Comparison of ENCODE assay signal across 8 mouse cellular contexts in genomic region chr4:148139767-148140097, GRCm38 (mm10). TPM values are rescaled to one million over a fixed set of nuclear protein-coding genes. Genes with fewer than 3 reads are reported as not detected.
A peak's percentile ranks its signal among the peaks of the same experiment; 100 is the strongest.
DNase-seq lines count a peak whose midpoint lies in the region; ATAC-seq and TF ChIP-seq lines count a peak whose summit lies in the region.

No protein-coding gene starts in this region.

- peak overlapping the region; percentile 91 for H3K4me3 ChIP-seq in gastrocnemius, adult 2 months
- H3K4me3 ChIP-seq in E14TG2a.4 (replicated peaks; ENCODE audit: low read length): peak overlapping the region; percentile 95
- H3K4me3 ChIP-seq in macrophage (ENCODE audit: inconsistent target): peak overlapping the region; percentile 72

- intact Hi-C loops in gastrocnemius, adult 2 months (cut with DNase I): loop anchor here (1.0 to 2.0 kb wide), 2 partner anchors 19 to 25 kb away; no protein-coding TSS in a partner anchor
- intact Hi-C loops in gastrocnemius, postnatal 36 days (cut with DNase I): loop anchor here (2.0 kb wide), 2 partner anchors 13 to 27 kb away; partner anchors contain the start of gene Fbxo6

- H3K36me3 ChIP-seq in E14TG2a.4 (ENCODE audit: insufficient read depth, low read length): peaks cover 22% of the 10 kb centered on the region
- H3K36me3 ChIP-seq in macrophage (ENCODE audit: inconsistent target): peaks cover 2% of the 10 kb centered on the region; the same call in 1 of the 2 replicates

- H3K79me2 ChIP-seq in macrophage (ENCODE audit: inconsistent target): no peaks in the 10 kb centered on the region

- H3K27ac ChIP-seq in gastrocnemius, adult 2 months: peak overlapping the region; percentile 98
- H3K27ac ChIP-seq in macrophage: peak overlapping the region; percentile 73; the same call in 1 of the 2 replicates

- no peak for TF ChIP-seq CTCF in gastrocnemius, adult 2 months (IDR thresholded peaks at IDR 0.05)
- no peak for TF ChIP-seq CTCF in E14TG2a.4 (conservative IDR thresholded peaks at IDR 0.05; ENCODE audit: low read length)

- H3K27me3 ChIP-seq in E14TG2a.4 (ENCODE audit: insufficient read depth, low read length): peaks cover 26% of the 10 kb centered on the region

- H3K9me3 ChIP-seq in E14TG2a.4 (ENCODE audit: low read length): no peaks in the 10 kb centered on the region

- WGBS in macrophage (ENCODE audit: missing documents): 1% methylated on average over 12 of the region's 12 CpGs

- ATAC-seq in granulocyte monocyte progenitor cell, adult 5-6 weeks (replicated peaks; ENCODE audit: poor library complexity, severe bottlenecking): peak; percentile 32

- peaks cover 34% of the 10 kb centered on the region for H3K4me1 ChIP-seq in E14TG2a.4 (replicated peaks; ENCODE audit: low read depth, low read length)

- no peak for DNase-seq in gastrocnemius, adult 2 months
- DNase-seq in gastrocnemius, postnatal 36 days: no peak
- no peak for DNase-seq in cerebellum, adult 11-12 months
- DNase-seq in B cell, adult 2 months: no peak
- DNase-seq in layer of hippocampus, adult 8-10 months (ENCODE audit: low spot score in 2 of 2): no peak

RNA-seq across cellular contexts. Expression of gene Draxin, which starts 9.2 kb away (rescaled TPM):
- under 1 TPM in 1 of 2 experiments, not detected in 1; 0.03 TPM for total RNA-seq in gastrocnemius, adult 2 months (2021)
- under 1 TPM in 1 of 2 experiments, not detected in 1; 0.10 TPM for total RNA-seq in gastrocnemius, postnatal 36 days (2021)
- not detected in 2 replicates for total RNA-seq in granulocyte monocyte progenitor cell, adult 5-6 weeks (2014; fragmentation: Nextera tagmentation)
- 0.05 TPM in 1 of 2 replicates, not detected in the other for total RNA-seq in granulocyte monocyte progenitor cell, adult 5-6 weeks (2017)
- total RNA-seq in macrophage (2018; cell fraction: chromatin; rRNA removed): not detected
- under 1 TPM in 2 of 26 experiments, not detected in 24; 0.03 to 0.04 TPM for total RNA-seq in macrophage (2018; cell fraction: cytosol; rRNA removed)
- not detected for total RNA-seq in macrophage (2018; cell fraction: nucleus; rRNA removed)
- not detected in 3 replicates for polyA plus RNA-seq in macrophage (2018)
- total RNA-seq in layer of hippocampus, adult 8-10 months (2022): under 1 TPM; 0.23 to 0.37 (median 0.26) TPM

RNA-seq across cellular contexts. Expression of gene Mad2l2, which starts 9.5 kb away (rescaled TPM):
- 10 to 100 TPM; 10.3 to 18.0 TPM for total RNA-seq in gastrocnemius, adult 2 months (2021)
- 10 to 100 TPM; 10.9 to 12.6 TPM for total RNA-seq in gastrocnemius, postnatal 36 days (2021)
- 27.7 and 36.6 TPM in 2 replicates for total RNA-seq in granulocyte monocyte progenitor cell, adult 5-6 weeks (2014; fragmentation: Nextera tagmentation)
- total RNA-seq in granulocyte monocyte progenitor cell, adult 5-6 weeks (2017): 4.3 and 10.0 TPM in 2 replicates
- total RNA-seq in macrophage (2018; cell fraction: chromatin; rRNA removed): 10 to 100 TPM in 5 of 26 experiments, 1 to 10 TPM in 19, not detected in 2; 1.1 to 15.2 (median 5.4) TPM
- total RNA-seq in macrophage (2018; cell fraction: cytosol; rRNA removed): 10 to 100 TPM in 10 of 26 experiments, 1 to 10 TPM in 16; 6.5 to 13.0 (median 9.6) TPM
- 10 to 100 TPM in 4 of 26 experiments, 1 to 10 TPM in 22; 1.9 to 18.9 (median 5.7) TPM for total RNA-seq in macrophage (2018; cell fraction: nucleus; rRNA removed)
- polyA plus RNA-seq in macrophage (2018): 7.8 to 13.8 TPM (median 12.4 TPM) in 3 replicates
- 10 to 100 TPM; 12.5 to 17.7 (median 15.6) TPM for total RNA-seq in layer of hippocampus, adult 8-10 months (2022)

RNA-seq across cellular contexts. Expression of gene Fbxo6, which starts 12.2 kb away (rescaled TPM):
- total RNA-seq in gastrocnemius, adult 2 months (2021): 10 to 100 TPM; 36.8 to 46.4 TPM
- 10 to 100 TPM; 32.7 to 33.5 TPM for total RNA-seq in gastrocnemius, postnatal 36 days (2021)
- total RNA-seq in granulocyte monocyte progenitor cell, adult 5-6 weeks (2014; fragmentation: Nextera tagmentation): 19.1 and 33.4 TPM in 2 replicates
- 5.6 and 13.8 TPM in 2 replicates for total RNA-seq in granulocyte monocyte progenitor cell, adult 5-6 weeks (2017)
- 10 to 100 TPM in 19 of 26 experiments, 1 to 10 TPM in 7; 4.7 to 21.0 (median 12.7) TPM for total RNA-seq in macrophage (2018; cell fraction: chromatin; rRNA removed)
- total RNA-seq in macrophage (2018; cell fraction: cytosol; rRNA removed): 10 to 100 TPM; 37.5 to 60.3 (median 50.6) TPM
- 10 to 100 TPM; 14.4 to 32.4 (median 23.2) TPM for total RNA-seq in macrophage (2018; cell fraction: nucleus; rRNA removed)
- 31.9 to 51.1 TPM (median 41.3 TPM) in 3 replicates for polyA plus RNA-seq in macrophage (2018)
- total RNA-seq in layer of hippocampus, adult 8-10 months (2022): 10 to 100 TPM; 29.4 to 34.0 (median 31.1) TPM

RNA-seq across cellular contexts. Expression of gene Fbxo44, which starts 20.6 kb away (rescaled TPM):
- 1 to 10 TPM; 7.5 to 9.7 TPM for total RNA-seq in gastrocnemius, adult 2 months (2021)
- 1 to 10 TPM; 6.3 to 9.1 TPM for total RNA-seq in gastrocnemius, postnatal 36 days (2021)
- total RNA-seq in granulocyte monocyte progenitor cell, adult 5-6 weeks (2014; fragmentation: Nextera tagmentation): 2.0 and 2.8 TPM in 2 replicates
- total RNA-seq in granulocyte monocyte progenitor cell, adult 5-6 weeks (2017): 0.26 and 2.1 TPM in 2 replicates
- 10 to 100 TPM in 1 of 26 experiments, 1 to 10 TPM in 23, not detected in 2; 1.7 to 10.3 (median 3.9) TPM for total RNA-seq in macrophage (2018; cell fraction: chromatin; rRNA removed)
- 1 to 10 TPM; 1.3 to 3.9 (median 2.1) TPM for total RNA-seq in macrophage (2018; cell fraction: cytosol; rRNA removed)
- total RNA-seq in macrophage (2018; cell fraction: nucleus; rRNA removed): 1 to 10 TPM; 1.1 to 6.2 (median 3.1) TPM
- 1.5 to 3.2 TPM (median 1.7 TPM) in 3 replicates for polyA plus RNA-seq in macrophage (2018)
- 100 to 1,000 TPM; 136 to 157 (median 147) TPM for total RNA-seq in layer of hippocampus, adult 8-10 months (2022)

RNA-seq across cellular contexts. Expression of gene Fbxo2, which starts 20.7 kb away (rescaled TPM):
- total RNA-seq in gastrocnemius, adult 2 months (2021): under 1 TPM in 1 of 2 experiments, not detected in 1; 0.43 TPM
- total RNA-seq in gastrocnemius, postnatal 36 days (2021): not detected
- total RNA-seq in granulocyte monocyte progenitor cell, adult 5-6 weeks (2014; fragmentation: Nextera tagmentation): not detected in 2 replicates
- total RNA-seq in granulocyte monocyte progenitor cell, adult 5-6 weeks (2017): not detected in 2 replicates
- total RNA-seq in macrophage (2018; cell fraction: chromatin; rRNA removed): not detected
- total RNA-seq in macrophage (2018; cell fraction: cytosol; rRNA removed): not detected
- not detected for total RNA-seq in macrophage (2018; cell fraction: nucleus; rRNA removed)
- polyA plus RNA-seq in macrophage (2018): not detected in 3 replicates
- total RNA-seq in layer of hippocampus, adult 8-10 months (2022): 100 to 1,000 TPM; 112 to 133 (median 119) TPM
